Mouse (Mus musculus) hindbrain, embryonic 16.5 days (tissue): ENCODE data around the gene Nudt13. TPM values are rescaled to one million over a fixed set of nuclear protein-coding genes. Genes with fewer than 3 reads are reported as not detected.

ENCODE experiments used
- ATAC-seq: fragments of 200-750 bp; cut with Nextera tagmentation; 2 replicates; pipeline ENCODE4 v1.8.0; 2017; ENCODE audit warnings: moderate TSS enrichment, moderate library complexity
- H3K27ac ChIP-seq: fragments of 300-500 bp; sonication (generic); 2 replicates; pipeline ENCODE4 v1.5.1; 2014; ENCODE audit warnings: low read depth, mild to moderate bottlenecking, control low read depth, low read length, moderate library complexity
- H3K27me3 ChIP-seq: fragments of 300-500 bp; sonication (generic); replicated peaks from 2 replicates; pipeline ENCODE4 v1.6.1; 2014; ENCODE audit warnings: low read length; ENCODE audit not compliant: control insufficient read depth, insufficient read depth
- H3K36me3 ChIP-seq: fragments of 300-500 bp; sonication (generic); 2 replicates; pipeline ENCODE4 v1.6.1; 2014; ENCODE audit warnings: mild to moderate bottlenecking, low read length, moderate library complexity, mixed read lengths; ENCODE audit not compliant: control insufficient read depth, insufficient read depth
- H3K4me1 ChIP-seq: fragments of 300-500 bp; sonication (generic); 2 replicates; pipeline ENCODE4 v1.6.1; 2014; ENCODE audit warnings: low read depth, low read length; ENCODE audit not compliant: control insufficient read depth, insufficient read depth
- H3K4me2 ChIP-seq: fragments of 300-500 bp; sonication (generic); 2 replicates; pipeline ENCODE4 v1.6.1; 2014; ENCODE audit warnings: mild to moderate bottlenecking, low read length, control low read depth, moderate library complexity
- H3K4me3 ChIP-seq: fragments of 300-500 bp; sonication (generic); 2 replicates; pipeline ENCODE4 v1.5.1; 2014; ENCODE audit warnings: mild to moderate bottlenecking, low read length, control low read depth, moderate library complexity
- H3K9ac ChIP-seq: fragments of 300-500 bp; sonication (generic); 2 replicates; pipeline ENCODE4 v1.6.1; 2014; ENCODE audit warnings: low read depth, mild to moderate bottlenecking, control low read depth, low read length, moderate library complexity
- H3K9me3 ChIP-seq: fragments of 300-500 bp; sonication (generic); 2 replicates; pipeline ENCODE4 v1.6.1; 2014; ENCODE audit warnings: mild to moderate bottlenecking, low read length, moderate library complexity; ENCODE audit not compliant: control insufficient read depth
- WGBS: fragments of 180-500 bp; shearing (Covaris S2); extraction: QIAGEN DNeasy Blood & Tissue Kit; methylation state at CpG from one replicate; pipeline ENCODE4 v1.1.7; 2014; 5-methylcytosine and 5-hydroxymethylcytosine counted together
- polyA plus RNA-seq: library from polyadenylated mRNA; unstranded; fragments of >200 nt; fragmentation: Nextera tagmentation; extraction: Ambion mirVana; gene quantifications from 2 replicates; pipeline ENCODE4 v1.2.1, GENCODE M21; 2015

The Nudt13 gene
- polyA plus RNA-seq = 15.8 and 16.4 TPM in 2 replicates

DNA sequence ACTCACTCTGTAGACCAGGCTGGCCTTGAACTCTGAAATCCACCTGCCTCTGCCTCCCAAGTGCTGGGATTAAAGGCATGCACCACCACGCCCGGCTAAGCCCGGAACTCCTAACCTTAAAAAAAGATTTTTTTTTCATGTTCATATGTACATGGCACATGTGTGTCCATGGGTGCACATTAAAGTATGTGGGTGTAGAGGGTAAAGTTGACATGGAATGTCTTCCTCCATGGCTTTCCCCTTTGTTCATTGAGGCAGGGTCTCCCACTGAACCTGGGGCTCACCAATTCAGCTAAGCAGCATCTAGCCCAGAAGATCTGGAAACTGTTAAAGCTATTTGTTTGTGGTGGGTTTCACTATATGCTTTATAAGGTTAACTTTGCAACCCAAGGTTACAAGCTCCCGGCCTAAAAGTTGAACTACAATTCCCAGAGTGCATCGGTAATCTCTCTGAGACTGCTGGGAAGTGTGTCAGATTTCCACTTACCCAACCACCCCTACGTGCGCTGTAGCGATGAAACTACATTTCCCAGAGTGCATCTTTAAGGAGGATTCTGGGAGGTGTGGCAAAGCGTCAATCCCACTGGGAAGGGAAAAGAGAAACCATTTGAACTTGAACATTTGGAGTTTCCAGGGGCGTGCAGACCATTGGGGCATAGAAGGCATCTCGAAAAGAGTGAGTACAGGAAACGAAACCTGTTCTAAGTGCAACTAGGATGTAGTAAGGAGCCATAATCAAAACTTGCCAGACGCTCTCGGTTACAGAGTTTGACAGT is at the start of gene Nudt13:
Nudt13 (plus strand) TSS at position 581 of the 776 bp plus-strand sequence.
- H3K9ac ChIP-seq = peak within 1 kb of the TSS; percentile 53
- WGBS = 23% methylated on average over 14 of the region's 14 CpGs
- H3K4me2 ChIP-seq = peak within 1 kb of the TSS; percentile 71
- peaks cover 4% of the 10 kb centered on the region for H3K4me1 ChIP-seq
- H3K36me3 ChIP-seq = no peaks in the 10 kb centered on the region
- no peaks in the 10 kb centered on the region for H3K27me3 ChIP-seq
- peak; percentile 97 for ATAC-seq
- peak within 1 kb of the TSS; percentile 50 for H3K4me3 ChIP-seq
- H3K9me3 ChIP-seq = no peaks in the 10 kb centered on the region
- no peak within 1 kb of the TSS for H3K27ac ChIP-seq

DNA sequence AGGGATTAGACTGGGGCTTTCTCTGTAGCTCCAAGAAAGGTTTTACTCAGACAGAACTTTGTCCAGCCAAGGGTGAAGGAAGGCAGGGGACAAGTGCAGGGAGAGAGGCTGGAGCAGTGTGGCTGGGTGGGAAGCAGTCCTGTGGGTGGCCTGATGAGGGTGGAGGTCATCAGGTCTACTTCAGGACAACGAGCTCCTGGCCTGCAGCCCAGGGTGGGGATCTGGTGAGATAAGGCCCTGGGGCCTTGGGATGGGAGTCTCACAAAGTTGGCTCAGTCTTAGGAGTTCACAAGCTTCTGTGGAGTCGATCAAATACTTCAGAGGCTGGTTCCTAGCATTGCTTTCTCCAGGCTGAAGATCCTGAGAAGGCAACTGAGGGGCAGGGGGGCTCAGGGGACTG is 49.2 kb upstream of the Nudt13 start:
- H3K4me3 ChIP-seq = no peak overlapping the region
- 71% methylated on average over 2 of the region's 2 CpGs for WGBS
- no peaks in the 10 kb centered on the region for H3K36me3 ChIP-seq
- peaks cover 3% of the 10 kb centered on the region; the same call in 1 of the 2 replicates for H3K4me1 ChIP-seq
- no peak for ATAC-seq
- H3K27me3 ChIP-seq = no peaks in the 10 kb centered on the region
- H3K9ac ChIP-seq = no peak overlapping the region
- no peaks in the 10 kb centered on the region; the same call in 1 of the 2 replicates for H3K9me3 ChIP-seq
- H3K4me2 ChIP-seq = no peak overlapping the region
- H3K27ac ChIP-seq = no peak overlapping the region

DNA sequence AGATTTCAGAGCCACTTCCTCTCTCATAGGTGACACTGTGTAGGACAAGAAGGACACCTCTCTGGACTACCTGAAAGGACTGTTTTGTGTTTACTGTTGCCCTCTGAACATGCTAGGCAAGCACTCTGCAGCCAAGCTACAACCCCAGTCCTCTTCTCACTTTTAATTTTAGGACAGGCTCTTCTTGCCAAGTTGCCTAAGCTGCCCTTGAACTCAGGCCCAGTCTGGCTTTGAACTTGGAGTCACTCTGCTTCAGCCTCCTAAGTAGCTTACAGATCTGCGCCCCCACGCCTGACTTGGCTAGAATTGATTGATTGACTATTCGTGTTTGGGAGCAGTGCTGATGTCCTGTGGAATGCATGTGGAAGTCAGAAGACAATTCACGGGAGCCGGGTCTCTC is 48.6 kb upstream of the Nudt13 start:
- no peak for ATAC-seq
- H3K9ac ChIP-seq = no peak overlapping the region
- 78% methylated on average over 5 of the region's 5 CpGs for WGBS
- no peak overlapping the region for H3K4me3 ChIP-seq
- H3K27ac ChIP-seq = no peak overlapping the region
- no peak overlapping the region for H3K4me2 ChIP-seq
- H3K36me3 ChIP-seq = no peaks in the 10 kb centered on the region
- H3K9me3 ChIP-seq = no peaks in the 10 kb centered on the region; the same call in 1 of the 2 replicates
- H3K27me3 ChIP-seq = no peaks in the 10 kb centered on the region
- peaks cover 3% of the 10 kb centered on the region; the same call in 1 of the 2 replicates for H3K4me1 ChIP-seq

DNA sequence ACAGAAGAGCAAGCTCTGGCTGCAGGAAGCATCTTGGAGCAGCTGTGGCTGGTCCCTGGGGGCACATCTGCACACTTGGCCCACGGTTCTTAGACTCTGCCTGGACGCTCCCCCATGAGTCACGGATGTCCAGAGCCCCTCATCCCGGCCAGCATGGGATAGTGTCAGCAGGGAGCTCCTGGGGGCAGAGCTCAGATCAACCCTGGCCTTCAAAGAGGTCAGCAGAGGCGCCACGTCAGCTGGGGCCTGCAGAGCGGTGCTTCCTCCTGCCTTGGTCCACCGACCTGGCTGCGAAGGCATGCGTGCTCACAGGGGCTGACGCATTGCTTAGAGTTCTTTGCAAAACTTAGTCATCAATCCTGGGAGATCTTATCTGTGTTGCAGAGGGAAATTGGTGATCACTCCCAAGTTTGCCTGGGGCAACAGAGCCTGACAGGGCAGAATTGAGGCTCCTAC is 47.7 kb upstream of the Nudt13 start:
- H3K4me1 ChIP-seq = peaks cover 3% of the 10 kb centered on the region; the same call in 1 of the 2 replicates
- H3K9ac ChIP-seq = no peak overlapping the region
- no peak overlapping the region for H3K4me2 ChIP-seq
- no peak overlapping the region for H3K4me3 ChIP-seq
- H3K27me3 ChIP-seq = no peaks in the 10 kb centered on the region
- no peak for ATAC-seq
- no peaks in the 10 kb centered on the region for H3K9me3 ChIP-seq
- no peaks in the 10 kb centered on the region for H3K36me3 ChIP-seq
- no peak overlapping the region for H3K27ac ChIP-seq
- 69% methylated on average over 11 of the region's 11 CpGs for WGBS

DNA sequence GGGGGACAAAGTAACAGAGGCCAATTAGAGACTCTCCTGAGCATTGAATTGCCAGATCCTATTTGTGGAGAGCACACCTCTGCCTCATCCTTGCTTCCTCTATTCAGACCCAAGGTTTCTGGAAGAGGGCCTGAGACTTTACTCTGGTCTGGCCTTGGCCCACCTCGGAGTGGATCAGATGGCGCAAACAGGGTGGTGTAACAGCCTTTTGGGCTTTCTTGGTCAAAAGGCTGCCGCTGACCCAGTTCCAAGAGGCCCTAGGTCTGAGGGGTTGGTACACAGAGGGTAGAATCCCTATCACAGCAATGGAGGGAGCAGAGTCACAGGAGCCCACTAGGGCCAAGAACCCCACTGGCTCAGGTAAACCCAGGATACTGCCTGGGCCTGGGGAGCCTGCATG is 46.5 kb upstream of the Nudt13 start:
- no peaks in the 10 kb centered on the region for H3K27me3 ChIP-seq
- no peak for ATAC-seq
- no peaks in the 10 kb centered on the region for H3K9me3 ChIP-seq
- H3K4me3 ChIP-seq = no peak overlapping the region
- WGBS = 94% methylated on average over 3 of the region's 3 CpGs
- H3K27ac ChIP-seq = no peak overlapping the region
- H3K4me2 ChIP-seq = no peak overlapping the region
- H3K9ac ChIP-seq = no peak overlapping the region
- peaks cover 3% of the 10 kb centered on the region; the same call in 1 of the 2 replicates for H3K4me1 ChIP-seq
- H3K36me3 ChIP-seq = no peaks in the 10 kb centered on the region

DNA sequence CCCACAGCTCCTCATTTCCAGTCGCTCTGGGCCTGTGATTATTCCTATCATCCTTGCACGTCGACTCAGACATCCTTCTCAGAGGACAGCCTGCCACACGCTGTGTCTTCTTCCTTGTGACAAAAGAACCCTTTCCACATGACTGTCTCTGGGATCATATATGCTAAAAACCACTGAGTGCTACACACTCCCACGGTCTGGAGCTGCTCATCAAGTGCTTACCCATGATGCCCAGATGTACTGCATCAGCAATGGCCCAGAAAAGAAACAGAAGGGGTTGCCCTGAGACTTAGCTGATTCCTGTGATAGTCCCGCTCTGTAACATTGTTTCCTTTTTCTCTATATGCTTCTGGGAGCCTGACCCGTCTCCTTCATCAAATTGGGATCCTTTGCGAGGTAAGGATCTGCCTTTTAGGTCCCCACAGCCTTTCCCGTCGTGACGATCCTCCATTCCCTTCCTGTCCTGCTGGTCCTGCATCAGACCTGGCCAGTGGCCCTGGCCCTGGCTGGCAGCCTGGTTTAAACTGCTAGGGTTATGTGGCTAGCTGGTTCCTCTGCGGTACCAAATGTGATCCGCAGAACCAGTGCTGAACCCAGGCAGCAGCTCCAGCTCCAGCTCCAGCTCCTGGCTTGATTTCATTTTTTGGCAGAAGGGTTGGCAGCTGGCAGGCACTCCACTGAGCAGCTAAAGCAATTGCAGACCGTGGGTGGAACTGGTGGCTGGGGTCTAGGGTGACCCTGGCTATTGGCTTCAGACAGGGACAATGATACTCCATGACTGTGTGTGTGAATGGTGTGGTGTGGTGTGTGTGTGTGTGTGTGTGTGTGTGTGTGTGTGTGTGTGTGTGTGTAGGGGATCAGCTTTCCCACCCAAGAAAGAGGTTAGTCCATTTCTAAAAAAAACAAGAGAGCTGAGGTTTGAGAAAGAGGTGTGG is 44.0 kb upstream of the Nudt13 start:
- peak; percentile 71; the same call in 1 of the 2 replicates for ATAC-seq
- no peak overlapping the region for H3K27ac ChIP-seq
- no peaks in the 10 kb centered on the region for H3K36me3 ChIP-seq
- H3K9me3 ChIP-seq = no peaks in the 10 kb centered on the region
- no peaks in the 10 kb centered on the region for H3K27me3 ChIP-seq
- peaks cover 3% of the 10 kb centered on the region; the same call in 1 of the 2 replicates for H3K4me1 ChIP-seq
- no peak overlapping the region for H3K9ac ChIP-seq
- no peak overlapping the region for H3K4me3 ChIP-seq
- H3K4me2 ChIP-seq = no peak overlapping the region
- WGBS = 43% methylated on average over 14 of the region's 14 CpGs

DNA sequence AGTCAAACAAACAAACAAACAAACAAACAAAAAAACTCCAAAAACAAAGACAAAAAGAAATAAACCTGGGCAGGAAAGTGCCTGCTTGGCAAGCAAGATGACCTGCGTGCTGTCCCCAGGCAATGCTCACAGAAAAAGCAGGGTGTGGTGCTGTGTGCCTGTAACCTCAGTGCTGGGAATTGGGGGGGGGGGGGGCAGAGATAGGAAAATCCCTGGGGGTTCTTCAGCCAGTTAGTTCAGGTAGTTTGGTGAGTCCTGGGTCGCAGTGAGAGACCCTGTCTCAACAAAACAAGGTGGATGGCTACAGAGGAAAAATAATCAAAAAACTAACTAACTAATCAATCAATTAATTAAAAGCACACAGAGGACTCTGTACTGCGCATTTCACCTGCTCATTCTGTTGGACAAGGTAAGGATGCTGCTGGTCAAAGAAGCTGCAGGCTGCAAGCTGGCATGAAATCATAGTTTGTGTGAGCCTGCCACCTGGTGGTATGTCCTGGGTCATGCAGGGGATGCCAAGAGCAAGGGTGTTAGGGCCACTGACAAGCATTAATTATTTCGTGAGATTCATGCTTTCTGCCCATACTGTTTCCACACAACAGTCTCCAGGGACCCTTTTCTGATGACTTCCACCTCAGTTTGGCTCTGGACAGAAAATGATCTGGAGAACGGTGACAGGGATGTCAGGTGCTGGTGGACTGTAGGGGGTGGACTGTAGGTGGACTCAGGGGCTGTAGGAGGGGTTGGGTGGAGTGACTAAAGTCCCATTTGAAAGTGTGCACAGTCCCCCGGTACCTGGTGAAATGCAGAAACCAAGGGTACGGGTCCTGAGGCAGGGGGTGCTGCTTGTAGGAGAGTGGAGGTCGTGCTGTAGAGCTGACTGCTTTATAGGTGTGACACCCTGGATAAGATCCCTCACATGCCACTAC is 36.0 kb upstream of the Nudt13 start:
- Histone ChIP-seq H3K4me3 (no peak overlapping the region), H3K36me3 (no peaks in the 10 kb centered on the region), H3K27ac (no peak overlapping the region), H3K4me1 (no peaks in the 10 kb centered on the region), H3K9me3 (no peaks in the 10 kb centered on the region), H3K27me3 (no peaks in the 10 kb centered on the region), H3K4me2 (no peak overlapping the region), H3K9ac (no peak overlapping the region)
- peak; percentile 87 for ATAC-seq
- WGBS = 55% methylated on average over 8 of the region's 8 CpGs

DNA sequence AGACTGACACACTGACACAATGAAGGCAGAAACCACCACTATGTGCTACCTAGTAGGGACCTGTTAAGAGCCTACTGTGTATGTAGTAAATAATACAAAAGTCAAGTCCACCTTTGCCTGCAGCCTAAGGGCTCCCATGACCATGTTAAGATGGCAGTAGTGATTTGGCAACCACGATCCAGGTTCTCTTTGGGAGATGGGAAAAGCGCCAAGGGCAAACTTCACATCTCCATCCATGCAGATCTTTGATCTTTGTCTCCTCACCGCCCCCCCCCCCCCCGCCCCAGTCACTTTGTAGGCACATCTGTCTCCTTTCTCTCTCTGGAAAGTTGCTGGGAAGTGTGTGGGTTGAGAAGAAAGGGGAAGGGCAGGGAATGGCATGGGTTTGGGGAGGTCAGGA is 32.2 kb upstream of the Nudt13 start:
- no peaks in the 10 kb centered on the region for H3K4me1 ChIP-seq
- ATAC-seq = no peak
- H3K27ac ChIP-seq = no peak overlapping the region
- H3K4me2 ChIP-seq = no peak overlapping the region
- 74% methylated on average over 3 of the region's 4 CpGs for WGBS
- no peaks in the 10 kb centered on the region for H3K36me3 ChIP-seq
- H3K27me3 ChIP-seq = no peaks in the 10 kb centered on the region
- no peaks in the 10 kb centered on the region for H3K9me3 ChIP-seq
- no peak overlapping the region for H3K9ac ChIP-seq
- H3K4me3 ChIP-seq = no peak overlapping the region
